Mouse (Mus musculus) MEL (cell line): ENCODE measurements around the gene Smtn. TPM values are rescaled to one million over a fixed set of nuclear protein-coding genes. Genes with fewer than 3 reads are reported as not detected.

Experiments used
- DNase-seq: peaks from one replicate; pipeline ENCODE4 v3.0.0; 2011; ENCODE audit warnings: low read depth, low spot score
- H3K27ac ChIP-seq: 2 replicates; pipeline ENCODE4 v1.5.1; 2012; ENCODE audit warnings: low read depth, mild to moderate bottlenecking, control low read depth, low read length, moderate library complexity; ENCODE audit not compliant: control insufficient read depth
- H3K27me3 ChIP-seq, 2 experiments: fragments of 150-350 bp in 1 of 2; sonication (generic) in 1 of 2; 2 replicates each; pipeline ENCODE4 v1.6.1; 2012; ENCODE audit warnings: low read length in 2 of 2, mild to moderate bottlenecking in 2 of 2, improper control_type of control experiment in 1 of 2, moderate library complexity in 1 of 2; ENCODE audit not compliant: insufficient read depth in 2 of 2, control insufficient read depth in 1 of 2
- H3K36me3 ChIP-seq, 2 experiments: 2 replicates each; pipeline ENCODE4 v1.6.1; 2012 to 2014; ENCODE audit warnings: low read length in 2 of 2, improper control_type of control experiment in 1 of 2, inconsistent platforms in 1 of 2, mild to moderate bottlenecking in 1 of 2; ENCODE audit not compliant: insufficient read depth in 2 of 2, control insufficient read depth in 1 of 2
- H3K4me1 ChIP-seq, 2 experiments: fragments of 150-350 bp in 1 of 2; sonication (generic) in 1 of 2; 2 replicates each; pipeline ENCODE4 v1.6.1; 2012; ENCODE audit warnings: low read length in 2 of 2, improper control_type of control experiment in 1 of 2, mild to moderate bottlenecking in 1 of 2; ENCODE audit not compliant: insufficient read depth in 2 of 2, control insufficient read depth in 1 of 2
- H3K4me3 ChIP-seq, 2 experiments: fragments of 150-350 bp in 1 of 2; sonication (generic) in 1 of 2; 2 replicates each; pipeline ENCODE4 v1.5.1; 2012; ENCODE audit warnings: low read depth in 2 of 2, low read length in 2 of 2, mild to moderate bottlenecking in 2 of 2, moderate library complexity in 2 of 2, control low read depth in 1 of 2, improper control_type of control experiment in 1 of 2; ENCODE audit not compliant: control insufficient read depth in 1 of 2, insufficient read depth in 1 of 2
- H3K79me2 ChIP-seq: 2 replicates; pipeline ENCODE4 v1.6.1; 2012; ENCODE audit warnings: mild to moderate bottlenecking, low read length, moderate library complexity; ENCODE audit not compliant: control insufficient read depth, poor library complexity, insufficient read depth
- H3K9ac ChIP-seq: 2 replicates; pipeline ENCODE4 v1.6.1; 2012; ENCODE audit warnings: low read depth, mild to moderate bottlenecking, control low read depth, low read length, moderate library complexity; ENCODE audit not compliant: control insufficient read depth, poor library complexity, severe bottlenecking
- H3K9me3 ChIP-seq: fragments of 150-350 bp; sonication (generic); replicated peaks from 2 replicates; pipeline ENCODE4 v1.6.1; 2012; ENCODE audit warnings: mild to moderate bottlenecking, low read length, improper control_type of control experiment, moderate library complexity; ENCODE audit not compliant: insufficient read depth
- BHLHE40 ChIP-seq: IDR thresholded peaks from 2 replicates; pipeline ENCODE4 v1.6.1; 2012; ENCODE audit warnings: low read depth, mild to moderate bottlenecking, inconsistent platforms, low read length, improper control_type of control experiment, borderline replicate concordance
- CHD2 ChIP-seq: IDR thresholded peaks from 2 replicates; pipeline ENCODE4 v1.6.1; 2011; ENCODE audit warnings: low read length, improper control_type of control experiment
- CTCF ChIP-seq, 3 experiments: IDR thresholded peaks in 2 of 3; conservative IDR thresholded peaks in 1 of 3; 2 replicates each; pipeline ENCODE4 v1.5.1; 2011 to 2012; ENCODE audit warnings: low read length in 3 of 3, low read depth in 2 of 3, mild to moderate bottlenecking in 2 of 3, improper control_type of control experiment in 1 of 3, inconsistent platforms in 1 of 3, mixed read lengths in 1 of 3, moderate library complexity in 1 of 3; ENCODE audit not compliant: control insufficient read depth in 1 of 3, insufficient read depth in 1 of 3, poor library complexity in 1 of 3, severe bottlenecking in 1 of 3
- E2F4 ChIP-seq: IDR thresholded peaks from 2 replicates; pipeline ENCODE4 v1.6.1; 2011; ENCODE audit warnings: low read depth, low read length, improper control_type of control experiment, borderline replicate concordance
- ELF1 ChIP-seq: IDR thresholded peaks from 2 replicates; pipeline ENCODE4 v1.6.1; 2014; ENCODE audit warnings: low read depth, mild to moderate bottlenecking, inconsistent platforms, low read length, improper control_type of control experiment, moderate library complexity
- EP300 ChIP-seq, 2 experiments: IDR thresholded peaks; 2 replicates each; pipeline ENCODE4 v1.6.1; 2011; ENCODE audit warnings: improper control_type of control experiment in 2 of 2, low read length in 2 of 2, low read depth in 1 of 2, mild to moderate bottlenecking in 1 of 2
- ETS1 ChIP-seq: IDR thresholded peaks from 2 replicates; pipeline ENCODE4 v1.6.1; 2012; ENCODE audit warnings: low read depth, mild to moderate bottlenecking, inconsistent platforms, low read length, improper control_type of control experiment, moderate library complexity
- GABPA ChIP-seq: IDR thresholded peaks from 2 replicates; pipeline ENCODE4 v1.6.1; 2012; ENCODE audit warnings: low read depth, mild to moderate bottlenecking, inconsistent platforms, low read length, improper control_type of control experiment, moderate library complexity
- GATA1 ChIP-seq: IDR thresholded peaks from 2 replicates; pipeline ENCODE4 v1.6.1; 2011; ENCODE audit warnings: low read depth, low read length, improper control_type of control experiment
- HCFC1 ChIP-seq: IDR thresholded peaks from 2 replicates; pipeline ENCODE4 v1.6.1; 2012; ENCODE audit warnings: low read depth, mild to moderate bottlenecking, inconsistent platforms, low read length, improper control_type of control experiment, moderate library complexity
- JUND ChIP-seq: IDR thresholded peaks from 2 replicates; pipeline ENCODE4 v1.6.1; 2011; ENCODE audit warnings: low read depth, mild to moderate bottlenecking, improper control_type of control experiment, low read length
- KAT2A ChIP-seq: conservative IDR thresholded peaks from 2 replicates; pipeline ENCODE4 v1.6.1; 2012; ENCODE audit warnings: low read depth, low read length, improper control_type of control experiment, inconsistent platforms
- MAFK ChIP-seq: IDR thresholded peaks from 2 replicates; pipeline ENCODE4 v1.6.1; 2011; ENCODE audit warnings: low read depth, mild to moderate bottlenecking, low read length, improper control_type of control experiment, borderline replicate concordance
- MAZ ChIP-seq: IDR thresholded peaks from 2 replicates; pipeline ENCODE4 v1.6.1; 2012; ENCODE audit warnings: low read depth, mild to moderate bottlenecking, inconsistent platforms, low read length, improper control_type of control experiment
- MEF2A ChIP-seq: IDR thresholded peaks from 2 replicates; pipeline ENCODE4 v1.6.1; 2014; ENCODE audit warnings: low read depth, mild to moderate bottlenecking, inconsistent platforms, low read length, improper control_type of control experiment; ENCODE audit not compliant: poor library complexity, insufficient replicate concordance, severe bottlenecking; ENCODE audit errors: extremely low read depth
- MXI1 ChIP-seq: IDR thresholded peaks from 2 replicates; pipeline ENCODE4 v1.6.1; 2011; ENCODE audit warnings: mild to moderate bottlenecking, low read depth, low read length, improper control_type of control experiment
- MYB ChIP-seq: IDR thresholded peaks from 2 replicates; pipeline ENCODE4 v1.6.1; 2011; ENCODE audit warnings: mild to moderate bottlenecking, low read depth, low read length, improper control_type of control experiment
- MYC ChIP-seq: IDR thresholded peaks from 2 replicates; pipeline ENCODE4 v1.6.1; 2011; ENCODE audit warnings: low read depth, mild to moderate bottlenecking, low read length, improper control_type of control experiment, moderate library complexity
- NRF1 ChIP-seq: IDR thresholded peaks from 2 replicates; pipeline ENCODE4 v1.6.1; 2014; ENCODE audit warnings: low read depth, mild to moderate bottlenecking, inconsistent platforms, low read length, improper control_type of control experiment, moderate library complexity; ENCODE audit not compliant: poor library complexity, insufficient read depth, severe bottlenecking
- POLR2A ChIP-seq, 2 experiments: IDR thresholded peaks; 2 replicates each; pipeline ENCODE4 v1.6.1; 2011 to 2012; ENCODE audit warnings: low read length in 2 of 2, mild to moderate bottlenecking in 2 of 2, control low read depth in 1 of 2, improper control_type of control experiment in 1 of 2, low read depth in 1 of 2, moderate library complexity in 1 of 2; ENCODE audit not compliant: control insufficient read depth in 1 of 2, insufficient read depth in 1 of 2, poor library complexity in 1 of 2
- POLR2AphosphoS5 ChIP-seq: IDR thresholded peaks from 2 replicates; pipeline ENCODE4 v1.6.1; 2012; ENCODE audit warnings: low read depth, borderline replicate concordance, mild to moderate bottlenecking, inconsistent platforms, low read length, moderate library complexity, mixed read lengths
- SMC3 ChIP-seq: IDR thresholded peaks from 2 replicates; pipeline ENCODE4 v1.6.1; 2011; ENCODE audit warnings: low read depth, low read length, improper control_type of control experiment
- TBP ChIP-seq: IDR thresholded peaks from 2 replicates; pipeline ENCODE4 v1.8.0; 2011; ENCODE audit warnings: low read depth, low read length, improper control_type of control experiment
- TCF12 ChIP-seq: IDR thresholded peaks from 2 replicates; pipeline ENCODE4 v1.6.1; 2014; ENCODE audit warnings: low read depth, mild to moderate bottlenecking, inconsistent platforms, low read length, improper control_type of control experiment, moderate library complexity
- UBTF ChIP-seq: IDR thresholded peaks from 2 replicates; pipeline ENCODE4 v1.6.1; 2012; ENCODE audit warnings: low read depth, mild to moderate bottlenecking, inconsistent platforms, low read length, improper control_type of control experiment, moderate library complexity, borderline replicate concordance; ENCODE audit not compliant: insufficient read depth
- USF1 ChIP-seq: IDR thresholded peaks from 2 replicates; pipeline ENCODE4 v1.6.1; 2014; ENCODE audit warnings: low read depth, mild to moderate bottlenecking, inconsistent platforms, low read length, improper control_type of control experiment, moderate library complexity
- USF2 ChIP-seq, 2 experiments: IDR thresholded peaks; 2 replicates each; pipeline ENCODE4 v1.6.1; 2011 to 2012; ENCODE audit warnings: improper control_type of control experiment in 2 of 2, low read length in 2 of 2, borderline replicate concordance in 1 of 2, inconsistent platforms in 1 of 2, low read depth in 1 of 2, mild to moderate bottlenecking in 1 of 2; ENCODE audit not compliant: insufficient read depth in 1 of 2
- ZKSCAN1 ChIP-seq: IDR thresholded peaks from 2 replicates; pipeline ENCODE4 v1.6.1; 2012; ENCODE audit warnings: low read depth, mild to moderate bottlenecking, inconsistent platforms, low read length, improper control_type of control experiment, moderate library complexity
- ZMIZ1 ChIP-seq: IDR thresholded peaks from 2 replicates; pipeline ENCODE4 v1.6.1; 2012; ENCODE audit warnings: low read depth, mild to moderate bottlenecking, inconsistent platforms, low read length, improper control_type of control experiment, moderate library complexity
- polyA plus RNA-seq, 2 experiments: library from polyadenylated mRNA; stranded (reverse) in 1 of 2; unstranded in 1 of 2; fragments of >175 nt in 1 of 2; fragments of >200 nt in 1 of 2; gene quantifications; 2 replicates each; pipeline versions ENCODE4 v1.2.1 to v1.2.4; 2012; ENCODE audit warnings: low replicate concordance in 2 of 2, low read depth in 1 of 2; ENCODE audit not compliant: insufficient read length in 2 of 2, insufficient read depth in 1 of 2, missing spikeins in 1 of 2
- total RNA-seq: library from RNA; depleted of rRNA; stranded (reverse); fragments of 300-350 nt; gene quantifications from 2 replicates; pipeline ENCODE4 v1.2.3, GENCODE M21; 2012

Gene Smtn
- total and polyA plus RNA-seq, 3 experiments = 203 to 370 TPM; not detected in 1

DNA sequence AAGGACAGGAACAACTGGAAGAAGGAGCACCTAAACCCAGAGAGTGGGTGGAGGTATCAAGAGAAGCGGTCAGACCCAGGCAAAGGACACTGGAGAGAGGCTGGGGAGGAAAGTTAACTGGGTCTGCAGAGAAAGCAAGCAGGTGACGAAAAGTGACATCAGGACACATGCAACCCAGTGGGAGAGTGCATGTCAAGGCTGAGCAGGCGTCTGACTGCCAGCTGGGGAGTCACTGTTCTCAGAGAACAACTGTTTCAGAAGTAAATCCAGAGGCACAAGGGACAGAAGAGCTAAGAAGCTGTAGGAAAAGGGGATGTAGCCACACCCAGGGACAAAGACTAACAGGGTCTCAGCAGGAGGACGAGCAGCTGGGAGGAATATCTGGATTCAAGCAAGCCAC is 14.9 kb downstream of the Smtn start:
- Histone ChIP-seq H3K36me3 (peaks cover 14 to 17% of the 10 kb centered on the region in 2 experiments; a peak in 3 of 4 replicates), H3K27me3 (no peaks in the 10 kb centered on the region), H3K27ac (peak overlapping the region; percentile 80; the same call in 1 of the 2 replicates), H3K9me3 (no peaks in the 10 kb centered on the region), H3K79me2 (peaks cover 26% of the 10 kb centered on the region), H3K9ac (peak overlapping the region; percentile 84)
- peak; percentile 57 for DNase-seq
- peak; percentile 81 for TF ChIP-seq MXI1
- TF ChIP-seq TCF12 = no peak
- TF ChIP-seq ETS1 = peak; percentile 26; the same call in 1 of the 2 replicates
- TF ChIP-seq, all 39 proteins: peak for 2
- Histone ChIP-seq H3K4me1 (peaks cover 0 to 23% of the 10 kb centered on the region in 2 experiments; a peak in 3 of 4 replicates), H3K4me3 (peak overlapping the region; percentile 63 to 65)

DNA sequence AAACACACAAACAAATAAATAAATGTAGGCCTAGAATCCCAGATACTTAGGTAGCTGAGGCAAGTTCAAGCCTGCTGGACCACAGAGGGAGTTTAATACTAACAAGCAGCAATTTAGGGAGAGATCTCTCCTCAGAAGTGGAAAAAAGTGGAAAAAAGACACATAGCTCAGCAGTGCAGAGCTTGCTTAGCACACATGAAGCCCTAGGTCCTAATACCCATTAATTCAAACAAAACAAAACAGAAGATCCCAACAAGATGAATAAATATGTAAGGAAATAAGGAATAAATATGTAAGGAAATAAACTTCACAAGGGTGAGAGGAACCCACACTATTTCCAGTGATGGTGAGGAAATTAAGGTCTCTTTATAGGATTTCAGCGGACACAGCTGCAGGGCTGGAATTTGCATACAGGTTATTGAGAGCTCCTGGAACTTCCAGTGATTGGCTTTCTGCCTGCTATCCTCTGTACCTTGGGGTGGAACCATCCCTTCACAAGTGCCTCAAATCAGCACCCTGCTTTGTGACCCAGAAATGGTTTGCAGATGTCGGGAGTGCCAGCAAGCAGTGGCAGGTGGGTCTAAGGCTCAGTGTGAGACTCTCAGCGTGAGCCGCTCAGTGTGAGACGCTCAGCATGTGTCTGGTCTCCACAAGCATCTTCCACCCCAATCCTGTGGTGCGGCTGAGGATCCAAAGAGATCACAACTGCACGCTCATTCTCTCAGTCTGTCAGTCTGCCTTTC is 16.4 kb downstream of the Smtn start:
- Histone ChIP-seq H3K36me3 (peaks cover 11 to 17% of the 10 kb centered on the region in 2 experiments; a peak in 3 of 4 replicates), H3K9ac (peak overlapping the region; percentile 84), H3K4me1 (peaks cover 0 to 26% of the 10 kb centered on the region in 2 experiments; a peak in 3 of 4 replicates), H3K4me3 (peak overlapping the region; percentile 63 to 65), H3K79me2 (peaks cover 26% of the 10 kb centered on the region), H3K27ac (peak overlapping the region; percentile 80), H3K27me3 (no peaks in the 10 kb centered on the region), H3K9me3 (no peaks in the 10 kb centered on the region)
- peak; percentile 95 for DNase-seq
- TF ChIP-seq EP300 (IDR thresholded peaks at IDR 0.05; ENCODE audit: low read depth in 1 of 2, low read length in 2 of 2) (0 out of 4 replicates have a peak, but pooled peaks of 1 of the 2 experiments have one; percentile 9), KAT2A (no peak), USF1 (no peak), BHLHE40 (no peak), GATA1 (no peak), HCFC1 (no peak), MYC (0 out of 2 replicates have a peak, but pooled peaks have one; percentile 37), POLR2A (IDR thresholded peaks at IDR 0.05; ENCODE audit: control insufficient read depth in 1 of 2, insufficient read depth in 1 of 2, low read depth in 1 of 2, low read length in 2 of 2, poor library complexity in 1 of 2) (peak; percentile 83 to 93; a peak in 3 of 4 replicates), UBTF (no peak), ZKSCAN1 (no peak), CTCF (IDR thresholded peaks at IDR 0.05 in 2 of 3, conservative IDR thresholded peaks at IDR 0.05 in 1 of 3; ENCODE audit: control insufficient read depth in 1 of 3, insufficient read depth in 1 of 3, low read depth in 2 of 3, low read length in 3 of 3, poor library complexity in 1 of 3, severe bottlenecking in 1 of 3) (no peak), E2F4 (no peak), MAFK (no peak), GABPA (no peak), ZMIZ1 (peak; percentile 96), MYB (no peak), USF2 (IDR thresholded peaks at IDR 0.05; ENCODE audit: borderline replicate concordance in 1 of 2, insufficient read depth in 1 of 2, low read depth in 1 of 2, low read length in 2 of 2) (no peak), POLR2AphosphoS5 (0 out of 2 replicates have a peak, but pooled peaks have one; percentile 9), CHD2 (no peak), NRF1 (no peak), SMC3 (no peak), JUND (no peak), ELF1 (no peak), MEF2A (no peak), TBP (peak; percentile 93), MAZ (no peak)
